Mouse (Mus musculus) adrenal gland, adult (tissue): ENCODE measurements around the gene Slc9a5.
A peak's percentile ranks its signal among the peaks of the same experiment; 100 is the strongest.

Experiments used
- DNase-seq, 2 experiments: peaks; one replicate each; pipeline ENCODE4 v3.0.0; 2022 to 2023; ENCODE audit warnings: low spot score in 1 of 2; ENCODE audit not compliant: inconsistent age in 2 of 2

Gene Slc9a5

GRCm38 (mm10) chr8:105325641-105326093 lies 23.0 kb upstream of the Slc9a5 start:
- DNase-seq: no peak

GRCm38 (mm10) chr8:105326141-105326672 lies 22.4 kb upstream of the Slc9a5 start, which contains the start of the genes Lrrc29 and Tmem208:
Gene Lrrc29, minus strand, starts transcription at chr8:105326278.
Gene Tmem208, plus strand, starts transcription at chr8:105326354.
- peak; percentile 97 to 99 for DNase-seq

- no peak for DNase-seq
Observed at GRCm38 (mm10) chr8:105326968-105327367, 21.7 kb upstream of the Slc9a5 start.

GRCm38 (mm10) chr8:105330325-105330724 lies 18.3 kb upstream of the Slc9a5 start:
- no peak for DNase-seq

DNA sequence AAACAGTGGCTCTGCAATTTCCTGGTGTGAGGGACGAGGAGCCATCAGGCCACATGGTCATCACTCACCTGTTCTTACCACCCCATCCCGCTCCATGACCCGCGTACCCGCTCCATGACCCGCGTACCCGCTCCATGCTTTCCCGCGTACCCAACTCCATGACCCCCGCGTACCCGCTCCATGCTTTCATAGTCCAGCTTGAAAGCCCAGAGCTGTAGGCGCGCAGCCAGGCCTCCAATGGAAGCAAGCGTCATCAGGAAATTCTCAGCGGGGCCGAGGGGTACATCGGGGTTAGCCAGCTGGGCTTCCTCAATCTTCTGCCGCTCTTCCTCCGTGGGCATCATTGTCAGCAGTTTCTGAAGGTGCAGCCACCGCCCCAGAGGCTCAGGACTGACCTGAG lies 17.2 kb upstream of the Slc9a5 start:
- DNase-seq: no peak

GRCm38 (mm10) chr8:105331931-105332330 lies 16.7 kb upstream of the Slc9a5 start:
- no peak for DNase-seq

DNA sequence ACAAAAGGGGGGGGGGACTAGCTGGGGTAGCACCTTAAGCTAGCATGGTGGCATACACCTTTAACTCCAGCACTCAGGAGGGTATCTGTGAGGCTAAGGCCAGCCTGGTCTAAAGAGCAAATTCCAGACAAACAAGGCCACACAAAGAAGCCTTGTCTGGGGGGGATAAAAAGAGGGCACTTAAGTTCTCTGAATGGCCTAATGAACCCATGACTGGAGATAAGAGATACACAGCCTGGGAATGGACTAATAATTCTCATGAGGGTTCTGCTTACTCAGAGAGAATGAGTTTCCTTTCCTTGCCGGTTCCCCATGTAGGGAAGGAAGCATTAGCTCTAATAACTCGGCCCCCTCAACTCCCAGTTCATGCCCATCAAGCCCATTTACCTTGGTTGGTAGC lies 16.1 kb upstream of the Slc9a5 start:
- DNase-seq: no peak

DNA sequence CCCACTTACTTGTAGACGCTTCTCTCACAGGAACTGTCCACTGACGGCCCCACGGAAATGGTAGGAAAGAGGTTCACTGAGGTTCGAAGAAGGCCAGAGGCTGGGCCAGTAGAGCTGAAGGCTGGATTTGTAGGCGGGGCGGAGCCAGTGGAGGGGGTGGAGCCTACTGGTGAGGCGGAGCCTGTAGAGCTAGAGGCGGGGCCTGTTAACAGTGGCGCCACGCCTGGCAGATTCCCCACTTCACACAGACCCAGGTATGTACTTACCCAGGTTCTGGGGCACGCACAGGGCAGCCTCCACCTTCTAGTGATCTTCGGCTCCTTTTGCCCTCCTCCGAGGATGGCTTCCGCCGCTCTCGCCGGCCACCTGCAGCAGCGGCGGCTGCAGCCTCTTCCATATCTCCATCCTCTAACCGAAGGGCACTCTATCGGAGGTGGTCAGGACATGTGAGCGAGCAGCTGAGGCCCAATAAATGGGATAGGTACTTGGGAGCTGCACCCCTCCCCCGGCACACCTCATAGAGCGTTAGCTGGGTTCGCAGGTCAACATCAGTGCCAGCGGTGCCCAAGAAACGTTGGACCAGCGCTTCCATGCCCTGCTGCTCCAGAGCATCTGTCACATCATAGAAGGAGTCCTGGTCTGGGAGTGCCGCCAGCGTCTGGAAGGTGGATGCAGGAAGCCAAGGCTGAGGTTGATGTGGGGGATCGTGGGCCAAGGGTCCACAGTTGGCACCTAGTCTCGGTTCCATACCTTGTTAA lies 12.1 kb upstream of the Slc9a5 start:
- peak in 1 of 2 experiments; percentile 36 for DNase-seq

GRCm38 (mm10) chr8:105338992-105339391 lies 9.7 kb upstream of the Slc9a5 start:
- no peak for DNase-seq

DNA sequence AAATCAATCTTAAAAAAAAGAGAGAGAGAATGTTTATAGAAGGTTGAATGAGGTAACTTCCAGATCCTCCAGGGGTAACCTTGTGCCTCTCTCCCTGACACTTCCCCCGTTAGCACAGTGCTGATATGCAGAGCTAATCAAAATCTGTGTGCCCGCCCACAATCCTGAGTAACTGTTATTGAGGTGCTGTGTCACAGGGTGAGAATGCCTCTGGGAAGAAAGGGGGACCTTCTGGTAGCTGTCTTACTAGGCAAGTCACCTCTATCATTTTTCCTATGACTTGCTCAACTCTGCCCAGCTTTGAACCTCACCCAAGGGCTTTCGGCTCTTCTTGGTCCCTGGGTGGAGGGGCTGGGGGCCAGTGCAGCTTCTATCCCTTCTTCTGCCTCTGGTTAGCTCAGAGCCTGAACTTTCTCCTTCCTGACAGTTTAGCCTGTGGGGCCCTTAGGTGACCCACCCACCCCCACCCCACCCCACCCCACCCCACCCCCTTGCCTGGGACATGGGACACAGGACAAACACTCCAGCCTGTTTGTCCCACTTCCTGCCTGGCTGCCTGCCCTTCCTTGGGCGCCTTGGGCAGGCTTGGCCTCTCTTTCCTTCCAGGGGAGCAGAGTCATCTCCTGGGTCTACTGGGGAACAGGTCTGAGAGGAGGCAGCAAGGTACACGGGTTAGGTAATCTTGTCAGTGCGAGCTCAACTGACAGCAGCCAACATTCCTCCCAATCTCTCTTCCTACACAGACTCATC lies 8.6 kb upstream of the Slc9a5 start:
- DNase-seq: peak in 1 of 2 experiments; percentile 42

GRCm38 (mm10) chr8:105341399-105341798 lies 7.2 kb upstream of the Slc9a5 start:
- no peak for DNase-seq

DNA sequence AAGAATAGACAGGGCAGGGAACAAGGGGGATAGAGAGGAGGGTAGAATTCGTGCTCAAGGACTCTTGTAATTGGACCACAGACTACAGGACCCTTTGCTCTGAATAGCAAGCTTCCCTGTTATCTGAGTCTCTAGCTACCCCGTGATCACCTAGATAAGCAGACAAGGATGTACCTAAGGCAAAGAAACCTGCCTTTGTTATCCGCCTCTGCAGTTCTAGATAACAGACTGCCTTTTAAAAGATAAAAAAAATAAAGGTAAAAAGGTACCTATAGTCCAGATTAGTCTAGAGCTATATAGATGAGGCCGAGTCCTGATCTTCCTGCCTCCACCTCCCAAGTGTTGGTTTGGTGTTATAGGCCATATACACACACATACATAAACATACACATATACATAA lies 5.9 kb upstream of the Slc9a5 start:
- no peak for DNase-seq

GRCm38 (mm10) chr8:105343791-105344574 lies 4.7 kb upstream of the Slc9a5 start:
- DNase-seq: no peak

- DNase-seq: peak; percentile 67 to 74
Observed at GRCm38 (mm10) chr8:105345061-105345975, 3.3 kb upstream of the Slc9a5 start.

- peak; percentile 62 to 83 for DNase-seq
Observed at GRCm38 (mm10) chr8:105346611-105347427, 1.8 kb upstream of the Slc9a5 start.

DNA sequence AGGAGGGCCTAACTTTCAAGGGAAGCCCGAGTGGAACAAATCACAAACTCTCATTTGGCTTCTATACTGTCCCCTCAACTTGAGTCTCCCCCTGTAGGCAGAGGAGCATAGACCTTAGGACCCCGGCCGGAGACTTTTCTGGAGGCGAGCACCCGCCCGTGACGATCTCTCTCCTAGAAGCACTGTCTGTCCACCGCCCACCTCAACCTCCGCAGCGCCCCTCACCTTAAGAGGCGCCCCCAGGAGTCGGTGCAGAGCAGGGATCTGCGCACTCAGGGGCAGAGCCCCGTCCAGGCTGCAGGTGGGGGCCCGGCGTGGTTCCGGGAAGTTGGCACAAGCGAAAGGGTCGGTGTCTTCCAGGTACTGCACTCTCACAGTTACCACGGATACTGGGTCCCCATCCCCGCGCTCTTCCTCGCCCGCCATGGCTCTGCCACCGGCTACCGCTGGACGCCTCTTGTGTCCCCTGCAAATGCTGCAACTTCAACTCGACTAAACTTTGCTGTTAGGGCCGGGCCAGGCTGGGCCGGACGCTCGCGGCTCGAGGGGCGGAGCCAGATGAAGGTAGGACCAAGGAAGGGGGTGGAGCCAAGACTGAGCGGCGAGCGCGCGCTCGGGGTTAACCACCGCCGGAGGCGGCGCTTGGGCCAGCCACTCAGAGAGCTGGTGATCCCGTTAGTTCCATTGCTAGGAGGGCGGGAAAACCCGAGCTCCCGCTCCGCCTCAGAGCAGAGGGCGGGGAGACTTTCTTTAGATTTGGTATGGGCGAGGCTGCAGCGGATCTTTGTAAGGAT lies 1.0 kb upstream of the Slc9a5 start, which contains the start of gene Fhod1:
Gene Fhod1, minus strand, starts transcription at position 526 of the 794 bp plus-strand sequence.
- peak; percentile 97 to 98 for DNase-seq

DNA sequence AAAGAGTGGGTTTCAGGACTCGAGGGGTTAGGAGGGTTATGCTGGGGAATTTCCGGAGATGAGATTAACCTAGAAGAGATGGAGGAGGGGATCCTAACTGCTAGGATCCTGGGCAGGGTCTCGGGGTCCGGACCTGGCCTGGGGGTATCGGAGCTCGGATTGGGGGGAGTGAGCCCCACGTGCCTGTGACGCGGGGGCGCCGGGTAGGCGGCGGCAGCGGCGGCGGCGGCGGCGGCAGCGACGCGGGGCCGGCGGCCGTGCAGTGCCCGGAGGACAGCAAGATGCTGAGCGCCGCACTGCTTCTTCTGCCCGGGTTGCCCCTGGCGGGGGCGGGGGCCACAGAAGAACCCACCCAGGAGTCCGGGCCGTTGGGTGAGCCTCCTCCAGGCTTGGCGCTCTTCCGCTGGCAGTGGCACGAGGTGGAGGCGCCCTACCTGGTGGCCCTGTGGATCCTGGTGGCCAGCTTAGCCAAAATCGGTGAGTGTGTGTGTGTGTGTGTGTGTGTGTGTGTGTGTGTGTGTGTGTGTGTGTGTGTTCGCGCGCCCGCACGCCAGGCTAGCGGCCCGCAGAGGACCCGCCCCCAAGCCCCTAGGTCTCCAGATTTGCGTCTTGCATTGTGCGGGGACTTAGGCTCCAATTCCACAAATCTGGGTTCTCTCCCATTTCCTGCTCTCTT lies 591 bp downstream of the Slc9a5 start:
- DNase-seq: peak in 1 of 2 experiments; percentile 46

- DNase-seq: no peak
Observed at GRCm38 (mm10) chr8:105350186-105350585, 1.5 kb downstream of the Slc9a5 start.
